Mouse (Mus musculus) embryonic facial prominence, embryonic 11.5 days (tissue): ENCODE results near the gene Mrs2. TPM values are rescaled to one million over a fixed set of nuclear protein-coding genes. Genes with fewer than 3 reads are reported as not detected.

Source experiments
- ATAC-seq: fragments of 200-750 bp; cut with Nextera tagmentation; replicated peaks from 2 replicates; pipeline ENCODE4 v1.8.0; 2017; ENCODE audit warnings: low read depth; ENCODE audit not compliant: insufficient number of reproducible peaks, low FRiP score, low TSS enrichment
- DNase-seq: peaks from one replicate; pipeline ENCODE4 v3.0.0-alpha.2; 2015; ENCODE audit warnings: low spot score
- H3K27ac ChIP-seq: fragments of 300-500 bp; sonication (generic); replicated peaks from 2 replicates; pipeline ENCODE4 v1.5.1; 2014; ENCODE audit warnings: mild to moderate bottlenecking, low read depth, low read length, control low read depth
- H3K27me3 ChIP-seq: fragments of 300-500 bp; sonication (generic); 2 replicates; pipeline ENCODE4 v1.6.1; 2014; ENCODE audit warnings: mild to moderate bottlenecking, low read length, moderate library complexity, mixed read lengths; ENCODE audit not compliant: control insufficient read depth, insufficient read depth
- H3K36me3 ChIP-seq: fragments of 300-500 bp; sonication (generic); replicated peaks from 2 replicates; pipeline ENCODE4 v1.6.1; 2014; ENCODE audit warnings: low read depth, mild to moderate bottlenecking, low read length, moderate library complexity, mixed read lengths; ENCODE audit not compliant: control insufficient read depth, insufficient read depth
- H3K4me1 ChIP-seq: fragments of 300-500 bp; sonication (generic); 2 replicates; pipeline ENCODE4 v1.6.1; 2014; ENCODE audit warnings: low read length, mixed read lengths; ENCODE audit not compliant: control insufficient read depth, insufficient read depth
- H3K4me2 ChIP-seq: fragments of 300-500 bp; sonication (generic); 2 replicates; pipeline ENCODE4 v1.6.1; 2014; ENCODE audit warnings: low read depth, mild to moderate bottlenecking, control low read depth, low read length, moderate library complexity
- H3K4me3 ChIP-seq: fragments of 300-500 bp; sonication (generic); 2 replicates; pipeline ENCODE4 v1.5.1; 2014; ENCODE audit warnings: low read depth, low read length, control low read depth
- H3K9ac ChIP-seq: fragments of 300-500 bp; sonication (generic); replicated peaks from 2 replicates; pipeline ENCODE4 v1.6.1; 2014; ENCODE audit warnings: mild to moderate bottlenecking, control low read depth, low read length
- H3K9me3 ChIP-seq: fragments of 300-500 bp; sonication (generic); replicated peaks from 2 replicates; pipeline ENCODE4 v1.6.1; 2016; ENCODE audit warnings: mild to moderate bottlenecking, low read length, inconsistent platforms, mixed read lengths; ENCODE audit not compliant: control insufficient read depth
- WGBS: fragments of 180-500 bp; shearing (Covaris S2); extraction: QIAGEN DNeasy Blood & Tissue Kit; methylation state at CpG from one replicate; pipeline ENCODE4 v1.1.7; 2014; 5-methylcytosine and 5-hydroxymethylcytosine counted together
- polyA plus RNA-seq: library from polyadenylated mRNA; unstranded; fragments of >200 nt; fragmentation: Nextera tagmentation; extraction: Ambion mirVana; gene quantifications from 2 replicates; pipeline ENCODE4 v1.2.1, GENCODE M21; 2014

The Mrs2 gene
- 23.5 and 29.2 TPM in 2 replicates for polyA plus RNA-seq

GRCm38 (mm10) chr13:25019793-25020539 is at the start of gene Mrs2:
Gene Mrs2, minus strand, starts transcription at chr13:25020379.
- Histone ChIP-seq H3K9ac (peak within 1 kb of the TSS; percentile 91), H3K4me1 (no peaks in the 10 kb centered on the region; the same call in 1 of the 2 replicates), H3K4me2 (peak within 1 kb of the TSS; percentile 87), H3K27me3 (no peaks in the 10 kb centered on the region), H3K36me3 (no peaks in the 10 kb centered on the region), H3K27ac (peak within 1 kb of the TSS; percentile 35), H3K9me3 (no peaks in the 10 kb centered on the region), H3K4me3 (peak within 1 kb of the TSS; percentile 89)
- under 1% methylated on average over 62 of the region's 84 CpGs for WGBS
- peak; percentile 88 for DNase-seq
- peak; percentile 93 for ATAC-seq

- no peaks in the 10 kb centered on the region for H3K9me3 ChIP-seq
- ATAC-seq, result no peak
- no peaks in the 10 kb centered on the region for H3K27me3 ChIP-seq
- no peak overlapping the region for H3K27ac ChIP-seq
- no peak overlapping the region for H3K4me2 ChIP-seq
- no peaks in the 10 kb centered on the region for H3K36me3 ChIP-seq
- H3K4me1 ChIP-seq, result no peaks in the 10 kb centered on the region
- 74% methylated on average over 4 of the region's 4 CpGs for WGBS
- no peak overlapping the region for H3K4me3 ChIP-seq
- no peak for DNase-seq
- H3K9ac ChIP-seq, result no peak overlapping the region
Observed at GRCm38 (mm10) chr13:25069765-25070164, 49.6 kb upstream of the Mrs2 start.

GRCm38 (mm10) chr13:25067183-25067582 is 47.0 kb upstream of the Mrs2 start:
- 86% methylated on average over 4 of the region's 4 CpGs for WGBS
- no peak overlapping the region for H3K4me2 ChIP-seq
- ATAC-seq, result no peak
- H3K27me3 ChIP-seq, result no peaks in the 10 kb centered on the region
- H3K9me3 ChIP-seq, result no peaks in the 10 kb centered on the region
- H3K4me1 ChIP-seq, result no peaks in the 10 kb centered on the region
- H3K4me3 ChIP-seq, result no peak overlapping the region
- H3K27ac ChIP-seq, result no peak overlapping the region
- DNase-seq, result no peak
- H3K36me3 ChIP-seq, result no peaks in the 10 kb centered on the region
- no peak overlapping the region for H3K9ac ChIP-seq

GRCm38 (mm10) chr13:25066659-25067058 is 46.5 kb upstream of the Mrs2 start:
- no peak overlapping the region for H3K27ac ChIP-seq
- no peaks in the 10 kb centered on the region for H3K36me3 ChIP-seq
- H3K4me2 ChIP-seq, result no peak overlapping the region
- H3K4me3 ChIP-seq, result no peak overlapping the region
- H3K27me3 ChIP-seq, result no peaks in the 10 kb centered on the region
- DNase-seq (no peak), ATAC-seq (no peak)
- 95% methylated on average over 2 of the region's 2 CpGs for WGBS
- no peaks in the 10 kb centered on the region for H3K9me3 ChIP-seq
- no peaks in the 10 kb centered on the region for H3K4me1 ChIP-seq
- H3K9ac ChIP-seq, result no peak overlapping the region

- H3K27me3 ChIP-seq, result peaks cover 18% of the 10 kb centered on the region
- ATAC-seq (peak; percentile 66), DNase-seq (peak; percentile 57)
- peak within 1 kb of the TSS; percentile 47 for H3K9ac ChIP-seq
- H3K4me2 ChIP-seq, result peak within 1 kb of the TSS; percentile 90
- no peaks in the 10 kb centered on the region for H3K9me3 ChIP-seq
- H3K27ac ChIP-seq, result no peak within 1 kb of the TSS
- peak within 1 kb of the TSS; percentile 45 for H3K4me3 ChIP-seq
- H3K36me3 ChIP-seq, result no peaks in the 10 kb centered on the region
- peaks cover 7% of the 10 kb centered on the region; the same call in 1 of the 2 replicates for H3K4me1 ChIP-seq
- 3% methylated on average over 63 of the region's 63 CpGs for WGBS
Observed at GRCm38 (mm10) chr13:25055873-25056667, 35.9 kb upstream of the Mrs2 start, which contains the start of gene Dcdc2a. Gene Dcdc2a, plus strand, starts transcription at chr13:25056004.

GRCm38 (mm10) chr13:25055111-25055554 is 35.0 kb upstream of the Mrs2 start:
- Histone ChIP-seq H3K27ac (no peak overlapping the region), H3K9me3 (peaks cover under 1% of the 10 kb centered on the region; the same call in 1 of the 2 replicates), H3K9ac (peak overlapping the region; percentile 47), H3K36me3 (no peaks in the 10 kb centered on the region), H3K27me3 (peaks cover 18% of the 10 kb centered on the region), H3K4me1 (peaks cover 7% of the 10 kb centered on the region; the same call in 1 of the 2 replicates), H3K4me3 (peak overlapping the region; percentile 45), H3K4me2 (peak overlapping the region; percentile 90)
- under 1% methylated on average over 35 of the region's 35 CpGs for WGBS
- ATAC-seq (peak; percentile 89), DNase-seq (peak; percentile 85)

- ATAC-seq, result no peak
- peaks cover 18% of the 10 kb centered on the region for H3K27me3 ChIP-seq
- no peak overlapping the region for H3K9ac ChIP-seq
- DNase-seq, result no peak
- no peaks in the 10 kb centered on the region for H3K36me3 ChIP-seq
- peaks cover 7% of the 10 kb centered on the region; the same call in 1 of the 2 replicates for H3K4me1 ChIP-seq
- no peak overlapping the region for H3K27ac ChIP-seq
- H3K4me3 ChIP-seq, result no peak overlapping the region
- no peak overlapping the region for H3K4me2 ChIP-seq
- H3K9me3 ChIP-seq, result peaks cover 4% of the 10 kb centered on the region; the same call in 1 of the 2 replicates
- 91% methylated on average over 5 of the region's 5 CpGs for WGBS
Observed at GRCm38 (mm10) chr13:25052671-25053070, 32.5 kb upstream of the Mrs2 start.
